Mouse (Mus musculus) gonadal fat pad, adult 2 months (tissue): ENCODE measurements around the gene Dvl3. TPM values are rescaled to one million over a fixed set of nuclear protein-coding genes. Genes with fewer than 3 reads are reported as not detected.

Experiments used
- DNase-seq: peaks from one replicate; pipeline ENCODE4 v3.0.0-alpha.2; 2012; ENCODE audit warnings: low read depth
- polyA plus RNA-seq: library from polyadenylated mRNA; depleted of rRNA; stranded (reverse); fragments of >200 nt; gene quantifications from 2 replicates; pipeline ENCODE4 v1.2.3, GENCODE M21; 2012; rRNA removed

Gene Dvl3
- polyA plus RNA-seq, 1 experiment, result 23.2 TPM

- DNase-seq, result no peak
These were observed 23.7 kb downstream of the Dvl3 start for GRCm38 (mm10) chr16:20540438-20540837.

- no peak for DNase-seq
These were observed 28.9 kb downstream of the Dvl3 start for GRCm38 (mm10) chr16:20545696-20546095.

- DNase-seq, result no peak
These were observed 30.6 kb downstream of the Dvl3 start for GRCm38 (mm10) chr16:20547423-20547822.

GRCm38 (mm10) chr16:20548096-20548948 is 31.5 kb downstream of the Dvl3 start, which contains the start of gene Abcf3:
Abcf3 (plus strand) TSS chr16:20548577.
- DNase-seq, result peak; percentile 91

DNA sequence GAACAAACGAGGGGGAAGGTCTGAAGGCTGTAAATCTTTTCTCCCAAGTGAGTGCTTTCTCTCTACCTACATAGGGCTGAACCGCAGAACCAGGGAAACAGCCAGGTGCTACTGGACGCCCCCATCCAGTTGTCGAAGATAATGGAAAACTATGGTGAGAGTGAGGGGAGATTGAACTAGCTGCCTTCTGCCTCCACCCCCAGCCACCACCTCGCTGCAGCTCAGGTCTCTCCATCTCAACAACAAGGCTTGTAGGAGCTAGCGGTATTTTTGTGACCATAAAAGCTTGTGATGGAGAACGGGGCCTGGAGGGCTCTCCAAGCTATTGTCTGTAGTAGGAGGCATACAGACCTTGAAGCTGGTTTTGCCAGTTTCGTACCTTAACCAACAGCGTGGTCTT is 32.4 kb downstream of the Dvl3 start:
- no peak for DNase-seq

GRCm38 (mm10) chr16:20551691-20552090 is 34.9 kb downstream of the Dvl3 start:
- DNase-seq, result no peak

DNA sequence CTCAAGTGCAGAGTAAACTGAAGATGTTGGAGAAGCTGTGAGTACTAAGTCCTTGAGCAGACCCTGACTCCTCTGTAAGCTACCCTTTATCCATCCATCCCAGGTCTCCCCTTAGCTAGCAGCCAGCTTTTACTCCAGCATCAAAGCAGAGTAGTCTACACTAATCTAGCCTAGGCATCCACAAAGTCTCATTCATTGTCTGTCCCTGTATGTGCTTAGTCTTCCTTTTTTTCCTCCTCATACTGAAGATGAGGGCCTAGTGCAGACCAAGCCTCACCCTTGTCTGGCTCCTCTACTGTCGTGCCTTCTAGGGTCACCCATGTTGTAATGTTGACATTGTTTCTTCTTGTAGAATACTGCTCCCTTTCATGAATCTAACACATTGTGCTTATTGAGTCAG is 35.8 kb downstream of the Dvl3 start:
- DNase-seq, result no peak

GRCm38 (mm10) chr16:20555000-20555399 is 38.2 kb downstream of the Dvl3 start:
- no peak for DNase-seq

DNA sequence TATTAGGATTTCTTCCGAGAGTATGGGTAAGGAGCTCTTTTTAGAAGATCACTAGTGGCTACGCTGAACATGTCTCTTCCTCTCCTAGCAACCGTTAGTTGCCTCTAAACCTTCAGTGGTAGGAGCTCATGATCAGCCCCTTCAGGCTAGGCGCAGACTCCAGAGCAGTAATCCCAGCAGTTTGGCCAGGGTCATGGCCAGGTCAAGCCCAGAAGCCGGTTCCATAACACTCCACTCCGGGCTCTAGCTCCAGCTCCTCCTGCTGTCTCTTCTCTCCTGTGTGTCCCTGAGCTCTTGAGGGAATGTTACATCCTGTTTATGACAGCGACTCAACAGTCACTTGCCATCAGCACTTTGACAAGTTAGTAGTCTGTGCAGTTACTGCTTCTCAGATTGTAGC is 40.6 kb downstream of the Dvl3 start:
- no peak for DNase-seq

DNA sequence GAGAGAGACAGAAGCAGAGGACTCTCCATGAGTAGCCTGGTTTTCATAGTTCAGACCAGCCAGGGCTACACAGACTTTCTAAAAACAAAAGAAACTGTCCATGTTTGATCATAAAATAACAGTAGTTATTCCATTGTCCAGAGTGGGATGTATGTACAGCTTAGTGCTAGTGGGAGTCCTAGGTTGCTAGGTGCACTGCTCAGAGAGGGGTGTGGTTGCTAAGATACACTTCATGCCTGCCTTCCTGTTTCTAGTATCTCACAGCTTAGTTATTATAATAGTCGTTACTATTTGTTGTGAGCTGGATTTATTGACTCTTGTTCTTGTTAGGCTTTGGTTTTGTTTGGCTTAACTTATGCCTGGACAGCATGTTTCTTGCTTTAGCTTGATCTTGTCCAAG is 48.3 kb downstream of the Dvl3 start:
- DNase-seq, result no peak

Other genes with a start within 250 kb of the Dvl3 start
- 35.3 and 42.1 TPM in 2 replicates for gene Parl, start 214.6 kb upstream of the Dvl3 start, polyA plus RNA-seq
- 1.1 and 1.6 TPM in 2 replicates for gene Cyp2ab1, start 191.6 kb upstream of the Dvl3 start, polyA plus RNA-seq
- gene Abcc5, start 90.6 kb upstream of the Dvl3 start, polyA plus RNA-seq, result 79.5 and 90.2 TPM in 2 replicates
- 32.6 and 36.2 TPM in 2 replicates for gene Eif2b5, start 18.2 kb upstream of the Dvl3 start, polyA plus RNA-seq
- 328 and 405 TPM in 2 replicates for gene Ap2m1, start 18.5 kb downstream of the Dvl3 start, polyA plus RNA-seq
- gene Abcf3, start 31.6 kb downstream of the Dvl3 start, polyA plus RNA-seq, result 52.0 and 59.4 TPM in 2 replicates
- gene Vwa5b2, start 72.5 kb downstream of the Dvl3 start, polyA plus RNA-seq, result 0.36 and 0.88 TPM in 2 replicates
- 9.4 and 16.3 TPM in 2 replicates for gene Eef1akmt4, start 94.6 kb downstream of the Dvl3 start, polyA plus RNA-seq
- gene Gm49333, start 94.6 kb downstream of the Dvl3 start, polyA plus RNA-seq, result 0.05 TPM in 1 of 2 replicates, not detected in the other
- gene Alg3, start 94.8 kb downstream of the Dvl3 start, polyA plus RNA-seq, result 19.7 and 22.4 TPM in 2 replicates
- 2.9 and 3.6 TPM in 2 replicates for gene Camk2n2, start 104.3 kb downstream of the Dvl3 start, polyA plus RNA-seq
- 0.18 and 0.32 TPM in 2 replicates for gene Ece2, start 112.8 kb downstream of the Dvl3 start, polyA plus RNA-seq
- 110 and 118 TPM in 2 replicates for gene Psmd2, start 134.7 kb downstream of the Dvl3 start, polyA plus RNA-seq
- 338 and 402 TPM in 2 replicates for gene Eif4g1, start 151.3 kb downstream of the Dvl3 start, polyA plus RNA-seq
- gene Fam131a, start 176.3 kb downstream of the Dvl3 start, polyA plus RNA-seq, result 11.8 and 12.7 TPM in 2 replicates
- gene Polr2h, start 200.7 kb downstream of the Dvl3 start, polyA plus RNA-seq, result 19.2 and 21.3 TPM in 2 replicates
- 17.3 and 19.3 TPM in 2 replicates for gene Clcn2, start 200.8 kb downstream of the Dvl3 start, polyA plus RNA-seq
- gene Chrd, start 216.1 kb downstream of the Dvl3 start, polyA plus RNA-seq, result 19.8 and 20.2 TPM in 2 replicates
- gene Thpo, start 217.5 kb downstream of the Dvl3 start, polyA plus RNA-seq, result 4.1 and 4.2 TPM in 2 replicates